Mouse (Mus musculus) neural tube, embryonic 14.5 days (tissue): Measurements from ENCODE around the gene Usp20. TPM values are rescaled to one million over a fixed set of nuclear protein-coding genes. Genes with fewer than 3 reads are reported as not detected.

Source experiments
- ATAC-seq: fragments of 200-750 bp; cut with Nextera tagmentation; 2 replicates; pipeline ENCODE4 v1.8.0; 2017; ENCODE audit warnings: low read depth, mild to moderate bottlenecking, moderate TSS enrichment, moderate library complexity
- H3K27ac ChIP-seq: fragments of 300-500 bp; sonication (generic); 2 replicates; pipeline ENCODE4 v1.5.1; 2014; ENCODE audit warnings: low read depth, mild to moderate bottlenecking, control low read depth, low read length, moderate library complexity, mixed read lengths
- H3K27me3 ChIP-seq: fragments of 300-500 bp; sonication (generic); 2 replicates; pipeline ENCODE4 v1.6.1; 2014; ENCODE audit warnings: low read length; ENCODE audit not compliant: control insufficient read depth, insufficient read depth
- H3K36me3 ChIP-seq: fragments of 300-500 bp; sonication (generic); 2 replicates; pipeline ENCODE4 v1.6.1; 2014; ENCODE audit warnings: low read length, mixed read lengths; ENCODE audit not compliant: control insufficient read depth, insufficient read depth
- H3K4me1 ChIP-seq: fragments of 300-500 bp; sonication (generic); 2 replicates; pipeline ENCODE4 v1.6.1; 2014; ENCODE audit warnings: low read length; ENCODE audit not compliant: control insufficient read depth, insufficient read depth
- H3K4me2 ChIP-seq: fragments of 300-500 bp; sonication (generic); 2 replicates; pipeline ENCODE4 v1.6.1; 2014; ENCODE audit warnings: mild to moderate bottlenecking, low read depth, low read length, control low read depth
- H3K4me3 ChIP-seq: fragments of 300-500 bp; sonication (generic); 2 replicates; pipeline ENCODE4 v1.5.1; 2014; ENCODE audit warnings: low read depth, low read length, control low read depth, mixed read lengths
- H3K9ac ChIP-seq: fragments of 300-500 bp; sonication (generic); replicated peaks from 2 replicates; pipeline ENCODE4 v1.6.1; 2014; ENCODE audit warnings: low read depth, mild to moderate bottlenecking, control low read depth, low read length, mixed read lengths
- H3K9me3 ChIP-seq: fragments of 300-500 bp; sonication (generic); 2 replicates; pipeline ENCODE4 v1.6.1; 2016; ENCODE audit warnings: low read length; ENCODE audit not compliant: control insufficient read depth
- WGBS: fragments of 180-500 bp; shearing (Covaris S2); extraction: QIAGEN DNeasy Blood & Tissue Kit; methylation state at CpG from one replicate; pipeline ENCODE4 v1.1.7; 2014; 5-methylcytosine and 5-hydroxymethylcytosine counted together
- polyA plus RNA-seq: library from polyadenylated mRNA; unstranded; fragments of >200 nt; fragmentation: Nextera tagmentation; extraction: Ambion mirVana; gene quantifications from 2 replicates; pipeline ENCODE4 v1.2.1, GENCODE M21; 2014

Usp20 gene
- polyA plus RNA-seq, 1 experiment from 2014 or later = 32.6 TPM

DNA sequence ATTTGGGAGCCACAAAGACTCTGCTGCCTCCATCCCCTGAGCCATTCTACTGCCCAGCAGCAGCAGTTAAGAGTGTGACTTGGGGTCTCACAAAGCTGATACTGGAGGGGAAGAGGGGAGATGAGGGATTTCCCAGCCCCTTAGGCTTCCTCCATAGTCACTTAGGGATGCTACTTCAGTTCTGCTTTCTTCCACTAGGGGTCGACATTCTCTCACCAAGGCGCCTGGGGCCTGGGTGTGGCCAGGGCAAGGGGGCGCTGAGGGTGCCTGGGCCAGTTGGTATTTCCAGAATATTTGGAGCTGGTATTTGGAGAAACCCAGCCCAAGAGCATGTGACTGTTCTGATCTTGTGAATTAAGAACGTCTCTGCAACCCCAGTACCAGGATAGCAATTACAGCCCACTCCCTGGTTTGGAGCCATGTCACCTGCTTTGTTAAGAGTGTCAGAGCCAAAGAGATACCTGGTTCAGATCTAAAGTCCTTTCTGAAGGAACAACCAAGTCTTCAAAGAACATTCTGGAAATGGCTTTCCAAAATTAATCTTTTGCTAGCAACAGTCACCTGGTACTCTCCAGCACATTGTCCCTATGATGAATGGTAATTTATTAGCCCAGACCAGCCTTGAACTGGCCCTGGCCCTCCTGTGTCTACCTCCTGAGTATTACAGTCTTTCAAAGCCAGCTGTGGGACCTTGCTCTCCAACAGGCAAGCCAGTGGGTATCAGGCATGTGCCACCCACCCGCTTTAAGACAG, 42.7 kb downstream of the Usp20 start:
- Histone ChIP-seq H3K27ac (no peak overlapping the region), H3K4me1 (no peaks in the 10 kb centered on the region), H3K27me3 (no peaks in the 10 kb centered on the region), H3K4me3 (no peak overlapping the region), H3K9me3 (no peaks in the 10 kb centered on the region), H3K36me3 (peaks cover 21% of the 10 kb centered on the region), H3K4me2 (no peak overlapping the region), H3K9ac (no peak overlapping the region)
- ATAC-seq = 0 out of 2 replicates have a peak, but pooled peaks have one; percentile 24
- 28% methylated on average over 5 of the region's 5 CpGs for WGBS

DNA sequence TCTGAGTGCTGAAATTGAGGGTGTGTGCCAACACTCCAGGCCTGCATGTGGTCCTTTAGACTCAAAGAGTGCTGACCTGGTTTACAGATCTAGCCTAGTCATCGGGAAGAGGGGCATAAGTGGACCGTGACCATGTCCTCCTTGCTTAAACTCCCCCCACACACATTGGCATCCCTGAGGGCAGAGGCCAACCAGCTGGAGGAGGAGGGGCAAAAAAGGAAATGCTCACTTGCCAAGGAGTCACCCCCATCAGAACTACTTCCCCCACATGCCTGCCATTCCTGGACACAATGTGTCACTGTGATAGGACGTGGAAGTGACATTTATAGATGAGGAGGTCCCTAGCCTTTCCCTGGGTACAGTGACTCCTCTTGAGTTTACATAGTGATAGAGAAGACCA, 43.4 kb downstream of the Usp20 start:
- no peak overlapping the region for H3K4me3 ChIP-seq
- no peaks in the 10 kb centered on the region for H3K9me3 ChIP-seq
- 90% methylated on average over 3 of the region's 3 CpGs for WGBS
- H3K27ac ChIP-seq = no peak overlapping the region
- H3K27me3 ChIP-seq = no peaks in the 10 kb centered on the region
- H3K9ac ChIP-seq = no peak overlapping the region
- H3K4me2 ChIP-seq = no peak overlapping the region
- no peak for ATAC-seq
- H3K36me3 ChIP-seq = peaks cover 18% of the 10 kb centered on the region
- no peaks in the 10 kb centered on the region for H3K4me1 ChIP-seq

DNA sequence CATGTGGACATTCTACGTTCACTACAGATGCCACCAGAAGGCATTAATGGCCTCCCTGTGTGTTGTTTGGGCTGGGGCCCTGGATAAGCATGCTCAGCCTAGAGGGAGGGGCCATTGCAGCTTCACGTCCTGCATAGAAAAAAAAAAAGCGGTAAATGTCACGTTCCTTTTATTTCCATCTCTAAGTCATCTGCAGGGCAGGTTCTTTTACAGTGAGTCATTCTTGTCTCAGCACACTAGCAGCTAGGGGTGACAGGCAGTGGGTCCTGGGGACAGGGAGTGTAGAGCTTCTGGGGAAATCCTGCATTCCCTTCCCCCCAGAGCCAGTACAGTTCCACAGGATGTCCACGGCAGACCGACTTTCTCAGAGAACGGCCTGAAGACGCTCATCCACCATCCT, 44.6 kb downstream of the Usp20 start:
- Histone ChIP-seq H3K27ac (no peak overlapping the region), H3K4me1 (no peaks in the 10 kb centered on the region), H3K36me3 (peaks cover 11% of the 10 kb centered on the region), H3K9ac (no peak overlapping the region), H3K9me3 (no peaks in the 10 kb centered on the region), H3K27me3 (no peaks in the 10 kb centered on the region), H3K4me2 (no peak overlapping the region), H3K4me3 (no peak overlapping the region)
- ATAC-seq = no peak
- WGBS = 70% methylated on average over 8 of the region's 8 CpGs

DNA sequence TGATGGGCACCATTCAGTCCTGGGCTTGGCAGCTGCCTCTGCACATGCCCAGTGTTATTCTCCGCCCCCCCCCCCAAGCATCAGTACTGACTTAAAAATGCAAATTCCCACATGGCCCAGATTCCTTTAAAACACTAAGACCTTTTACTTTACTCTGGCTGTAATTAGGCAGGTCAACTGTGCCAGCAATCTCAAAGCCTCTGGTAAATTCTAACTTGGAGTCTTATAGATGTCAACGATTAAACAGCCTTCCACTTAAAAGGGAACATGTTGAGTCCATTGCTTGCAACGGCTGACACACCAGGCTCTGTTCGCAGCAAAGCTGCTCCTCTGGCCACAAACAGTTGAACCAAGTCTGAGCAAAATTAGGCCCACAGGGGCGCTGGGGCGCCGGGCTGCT, 49.9 kb downstream of the Usp20 start:
- H3K4me3 ChIP-seq = no peak overlapping the region
- H3K9me3 ChIP-seq = no peaks in the 10 kb centered on the region
- H3K9ac ChIP-seq = no peak overlapping the region
- no peak overlapping the region for H3K4me2 ChIP-seq
- WGBS = 92% methylated on average over 7 of the region's 7 CpGs
- no peak for ATAC-seq
- peaks cover 34% of the 10 kb centered on the region for H3K36me3 ChIP-seq
- H3K27ac ChIP-seq = no peak overlapping the region
- no peaks in the 10 kb centered on the region for H3K27me3 ChIP-seq
- H3K4me1 ChIP-seq = no peaks in the 10 kb centered on the region

DNA sequence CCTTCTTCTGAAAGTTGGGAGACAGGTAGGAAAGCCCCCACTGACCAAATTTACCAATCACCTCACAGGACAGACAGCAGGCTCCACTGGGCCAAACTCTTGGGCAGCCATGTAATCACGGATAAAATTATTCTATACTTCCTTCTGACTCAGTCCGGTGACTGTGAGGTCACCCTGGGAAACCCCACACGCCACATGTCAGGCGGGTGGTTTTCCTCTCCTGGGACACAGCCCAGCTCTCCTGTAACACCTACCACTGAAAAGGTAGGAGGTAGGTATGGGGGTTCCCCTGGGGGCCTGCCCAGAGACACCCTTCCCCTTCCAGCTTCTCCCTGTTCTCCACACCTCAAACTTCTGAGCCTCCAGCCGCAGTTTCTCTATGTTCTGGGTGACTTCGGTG, 54.7 kb downstream of the Usp20 start:
- Histone ChIP-seq H3K27me3 (no peaks in the 10 kb centered on the region), H3K4me1 (no peaks in the 10 kb centered on the region), H3K9ac (no peak overlapping the region), H3K9me3 (peaks cover 3% of the 10 kb centered on the region; the same call in 1 of the 2 replicates), H3K4me2 (no peak overlapping the region), H3K36me3 (peaks cover 28% of the 10 kb centered on the region), H3K4me3 (no peak overlapping the region), H3K27ac (no peak overlapping the region)
- 96% methylated on average over 6 of the region's 6 CpGs for WGBS
- no peak for ATAC-seq

DNA sequence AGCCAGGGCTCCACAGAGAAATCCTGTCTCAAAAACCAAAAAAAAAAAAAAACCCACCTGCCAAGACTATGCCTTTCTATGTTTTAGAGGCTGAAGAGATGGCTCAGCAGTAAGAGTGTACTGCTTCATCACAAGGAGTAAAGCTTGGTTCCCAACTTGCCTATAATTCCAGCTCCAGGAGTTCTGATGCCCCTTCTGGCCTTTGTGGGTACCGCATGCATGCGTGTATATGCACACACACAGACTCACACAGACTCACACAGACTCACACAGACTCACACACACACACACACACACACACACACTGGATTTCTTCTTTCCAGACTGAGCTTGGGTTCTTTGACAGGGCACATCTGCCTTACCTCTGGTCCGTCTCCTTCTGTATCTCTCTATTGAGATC, 58.0 kb downstream of the Usp20 start:
- Histone ChIP-seq H3K27ac (no peak overlapping the region), H3K9ac (no peak overlapping the region), H3K9me3 (peaks cover 3% of the 10 kb centered on the region; the same call in 1 of the 2 replicates), H3K4me3 (no peak overlapping the region), H3K4me2 (no peak overlapping the region), H3K4me1 (no peaks in the 10 kb centered on the region), H3K36me3 (peaks cover 12% of the 10 kb centered on the region; the same call in 1 of the 2 replicates), H3K27me3 (no peaks in the 10 kb centered on the region)
- ATAC-seq = no peak
- WGBS = 92% methylated on average over 3 of the region's 3 CpGs

DNA sequence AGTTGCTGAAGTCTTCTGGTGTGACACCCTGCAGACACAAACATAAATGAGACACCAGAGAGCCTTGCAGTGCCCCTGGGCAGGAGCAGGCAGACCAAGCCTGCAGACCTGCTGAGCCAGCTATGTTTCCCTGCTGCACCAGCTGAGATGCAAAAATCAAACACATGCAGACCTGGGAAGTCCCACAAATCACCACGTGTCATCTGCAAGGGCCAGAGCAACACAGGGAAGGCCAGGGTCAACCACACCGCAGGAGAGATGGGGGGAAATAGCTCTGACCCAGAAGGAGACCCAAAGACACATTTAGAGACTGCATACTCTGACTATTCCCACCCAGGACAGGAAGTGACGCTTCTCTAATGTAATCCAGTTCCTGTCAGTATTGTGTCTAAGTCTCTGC, 58.4 kb downstream of the Usp20 start:
- 83% methylated on average over 3 of the region's 3 CpGs for WGBS
- Histone ChIP-seq H3K36me3 (peaks cover 10% of the 10 kb centered on the region; the same call in 1 of the 2 replicates), H3K9me3 (peaks cover 3% of the 10 kb centered on the region; the same call in 1 of the 2 replicates), H3K4me1 (no peaks in the 10 kb centered on the region), H3K27me3 (no peaks in the 10 kb centered on the region), H3K9ac (no peak overlapping the region), H3K4me3 (no peak overlapping the region), H3K27ac (no peak overlapping the region), H3K4me2 (no peak overlapping the region)
- no peak for ATAC-seq

DNA sequence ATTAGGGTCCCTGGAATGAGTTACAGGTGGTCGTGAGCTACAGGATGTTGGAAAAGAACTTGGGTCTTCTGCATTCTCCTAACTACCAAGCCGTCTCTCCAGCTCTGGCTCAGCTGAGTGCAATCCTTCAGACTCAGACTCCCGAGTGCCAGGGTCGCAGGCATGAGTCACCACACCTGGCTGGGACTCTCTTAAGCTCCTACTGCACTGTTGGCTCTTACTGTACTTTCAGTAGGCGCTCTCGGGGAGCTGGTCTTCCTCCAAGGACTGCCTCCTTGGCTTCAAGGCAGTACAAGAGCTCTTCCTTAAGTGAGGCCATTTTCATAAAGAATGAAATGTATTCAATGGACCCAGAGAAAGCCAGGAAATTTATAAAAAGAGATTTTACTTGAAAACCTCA, 59.3 kb downstream of the Usp20 start:
- Histone ChIP-seq H3K27ac (no peak overlapping the region), H3K36me3 (0 out of 2 replicates have a peak, but pooled peaks cover 3% of the 10 kb centered on the region), H3K27me3 (no peaks in the 10 kb centered on the region), H3K4me3 (no peak overlapping the region), H3K4me1 (no peaks in the 10 kb centered on the region), H3K9ac (no peak overlapping the region), H3K4me2 (no peak overlapping the region), H3K9me3 (peaks cover 3% of the 10 kb centered on the region; the same call in 1 of the 2 replicates)
- WGBS = 88% methylated on average over 6 of the region's 6 CpGs
- no peak for ATAC-seq

DNA sequence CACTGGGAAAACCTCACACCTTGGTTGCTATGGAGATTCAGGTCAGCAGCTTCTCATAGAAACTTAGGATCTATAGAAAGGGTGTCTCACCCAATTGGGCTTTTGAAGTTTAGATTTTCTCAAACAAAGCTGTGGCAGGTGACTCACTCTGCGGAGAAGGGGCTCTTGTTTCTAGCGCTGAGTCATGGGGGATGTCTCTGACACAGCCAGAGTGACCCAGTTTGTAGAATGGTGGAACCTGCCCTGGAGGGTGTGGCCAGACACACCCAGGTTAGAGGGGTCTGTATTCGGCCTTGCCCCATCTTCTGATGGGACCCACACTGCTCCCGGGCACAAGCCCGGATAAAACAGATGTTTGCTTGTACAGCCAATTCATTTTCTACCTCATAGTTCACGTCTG, 60.8 kb downstream of the Usp20 start:
- Histone ChIP-seq H3K27ac (no peak overlapping the region), H3K9ac (no peak overlapping the region), H3K9me3 (peaks cover 3% of the 10 kb centered on the region; the same call in 1 of the 2 replicates), H3K4me3 (no peak overlapping the region), H3K4me2 (no peak overlapping the region), H3K36me3 (0 out of 2 replicates have a peak, but pooled peaks cover 3% of the 10 kb centered on the region), H3K4me1 (no peaks in the 10 kb centered on the region), H3K27me3 (no peaks in the 10 kb centered on the region)
- WGBS = 97% methylated on average over 6 of the region's 6 CpGs
- ATAC-seq = no peak
